Mouse (Mus musculus) ES-E14 (cell line): ENCODE data around the gene Iqschfp. TPM values are rescaled to one million over a fixed set of nuclear protein-coding genes. Genes with fewer than 3 reads are reported as not detected.

Experiments used
- DNase-seq: peaks from one replicate; pipeline ENCODE4 v3.0.0-alpha.2; 2013; ENCODE audit warnings: low read depth, low spot score
- H3K27ac ChIP-seq: 2 replicates; pipeline ENCODE4 v1.5.1; 2012; ENCODE audit warnings: low read depth, mild to moderate bottlenecking, low read length, moderate library complexity, mixed read lengths; ENCODE audit not compliant: poor library complexity, insufficient read depth, severe bottlenecking
- H3K36me3 ChIP-seq: 2 replicates; pipeline ENCODE4 v1.6.1; 2012; ENCODE audit warnings: mild to moderate bottlenecking, low read length, moderate library complexity, mixed read lengths; ENCODE audit not compliant: control insufficient read depth, poor library complexity, insufficient read depth, severe bottlenecking
- H3K4me1 ChIP-seq, 2 experiments: fragments of 150-350 bp in 1 of 2; sonication (generic) in 1 of 2; 2 replicates each; pipeline ENCODE4 v1.6.1; 2012; ENCODE audit warnings: low read length in 2 of 2, mild to moderate bottlenecking in 1 of 2, mixed read lengths in 1 of 2; ENCODE audit not compliant: control insufficient read depth in 2 of 2, insufficient read depth in 2 of 2, poor library complexity in 1 of 2
- H3K4me3 ChIP-seq, 2 experiments: fragments of 150-350 bp in 1 of 2; sonication (generic) in 1 of 2; 2 replicates each; pipeline ENCODE4 v1.5.1; 2012; ENCODE audit warnings: low read length in 2 of 2, low read depth in 1 of 2, mild to moderate bottlenecking in 1 of 2, mixed read lengths in 1 of 2; ENCODE audit not compliant: insufficient read depth in 1 of 2, poor library complexity in 1 of 2, severe bottlenecking in 1 of 2
- H3K9ac ChIP-seq: 2 replicates; pipeline ENCODE4 v1.6.1; 2012; ENCODE audit warnings: low read depth, mild to moderate bottlenecking, low read length, mixed read lengths; ENCODE audit not compliant: poor library complexity, insufficient read depth, severe bottlenecking
- H3K9me3 ChIP-seq: fragments of 150-350 bp; sonication (generic); 2 replicates; pipeline ENCODE4 v1.6.1; 2012; ENCODE audit warnings: low read depth, mild to moderate bottlenecking, low read length; ENCODE audit not compliant: control insufficient read depth, insufficient read depth
- CHD2 ChIP-seq: IDR thresholded peaks from 2 replicates; pipeline ENCODE4 v1.6.1; 2014; ENCODE audit warnings: mild to moderate bottlenecking, low read depth, low read length, inconsistent platforms
- HCFC1 ChIP-seq: IDR thresholded peaks from 2 replicates; pipeline ENCODE4 v1.6.1; 2012; ENCODE audit warnings: low read length, inconsistent platforms, borderline replicate concordance; ENCODE audit not compliant: insufficient read depth
- MAFK ChIP-seq: IDR thresholded peaks from 2 replicates; pipeline ENCODE4 v1.6.1; 2014; ENCODE audit warnings: mild to moderate bottlenecking, low read depth, low read length, inconsistent platforms; ENCODE audit not compliant: insufficient read depth
- ZC3H11A ChIP-seq: IDR thresholded peaks from 2 replicates; pipeline ENCODE4 v1.6.1; 2012; ENCODE audit warnings: low read depth, mild to moderate bottlenecking, inconsistent platforms, low read length, borderline replicate concordance
- ZNF384 ChIP-seq: IDR thresholded peaks from 2 replicates; pipeline ENCODE4 v1.6.1; 2012; ENCODE audit warnings: low read depth, low read length, inconsistent platforms
- in situ Hi-C, 2 experiments: fragments of 600-800 bp; cut with MboI; formaldehyde crosslinking; loops; one replicate each; pipeline ENCODE4 v1.15.1; 2025; ENCODE audit warnings: low sequenced_read_pairs in 2 of 2, inconsistent platforms in 1 of 2; ENCODE audit not compliant: unreplicated experiment in 2 of 2
- total RNA-seq: library from RNA; depleted of rRNA; stranded (reverse); fragments of 300-350 nt; gene quantifications from 2 replicates; pipeline ENCODE4 v1.2.3, GENCODE M21; 2012

Iqschfp gene
- total RNA-seq, 1 experiment = not detected

DNA sequence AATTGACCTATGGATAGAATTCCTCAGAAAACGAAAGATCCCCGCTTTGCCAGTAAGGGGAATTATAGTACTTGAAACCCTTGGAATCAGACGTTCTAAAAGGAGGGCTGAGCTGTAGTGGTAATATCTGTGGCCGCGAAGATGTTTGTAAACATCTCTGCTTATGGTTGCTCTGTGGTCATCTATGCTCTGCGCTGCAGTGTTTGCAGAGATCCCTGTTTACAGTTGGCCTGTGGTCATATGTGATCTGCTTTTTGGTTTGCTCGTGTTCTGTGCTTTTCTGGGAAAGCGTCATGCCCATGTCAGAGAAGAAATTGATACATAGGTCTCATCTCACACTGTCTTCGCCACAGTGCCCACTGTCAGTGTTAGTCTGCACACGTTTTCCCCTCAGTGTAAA is 700.5 kb downstream of the Iqschfp start:
- no peaks in the 10 kb centered on the region; the same call in 1 of the 2 replicates for H3K36me3 ChIP-seq
- H3K27ac ChIP-seq = no peak overlapping the region
- DNase-seq = no peak
- no peak overlapping the region for H3K4me3 ChIP-seq
- no peaks in the 10 kb centered on the region for H3K9me3 ChIP-seq
- TF ChIP-seq ZC3H11A = no peak
- TF ChIP-seq CHD2 = no peak
- TF ChIP-seq MAFK = no peak
- no peak for TF ChIP-seq HCFC1
- no peak for TF ChIP-seq ZNF384
- H3K9ac ChIP-seq = no peak overlapping the region
- no peaks in the 10 kb centered on the region for H3K4me1 ChIP-seq
- in situ Hi-C loops = no loop called here

DNA sequence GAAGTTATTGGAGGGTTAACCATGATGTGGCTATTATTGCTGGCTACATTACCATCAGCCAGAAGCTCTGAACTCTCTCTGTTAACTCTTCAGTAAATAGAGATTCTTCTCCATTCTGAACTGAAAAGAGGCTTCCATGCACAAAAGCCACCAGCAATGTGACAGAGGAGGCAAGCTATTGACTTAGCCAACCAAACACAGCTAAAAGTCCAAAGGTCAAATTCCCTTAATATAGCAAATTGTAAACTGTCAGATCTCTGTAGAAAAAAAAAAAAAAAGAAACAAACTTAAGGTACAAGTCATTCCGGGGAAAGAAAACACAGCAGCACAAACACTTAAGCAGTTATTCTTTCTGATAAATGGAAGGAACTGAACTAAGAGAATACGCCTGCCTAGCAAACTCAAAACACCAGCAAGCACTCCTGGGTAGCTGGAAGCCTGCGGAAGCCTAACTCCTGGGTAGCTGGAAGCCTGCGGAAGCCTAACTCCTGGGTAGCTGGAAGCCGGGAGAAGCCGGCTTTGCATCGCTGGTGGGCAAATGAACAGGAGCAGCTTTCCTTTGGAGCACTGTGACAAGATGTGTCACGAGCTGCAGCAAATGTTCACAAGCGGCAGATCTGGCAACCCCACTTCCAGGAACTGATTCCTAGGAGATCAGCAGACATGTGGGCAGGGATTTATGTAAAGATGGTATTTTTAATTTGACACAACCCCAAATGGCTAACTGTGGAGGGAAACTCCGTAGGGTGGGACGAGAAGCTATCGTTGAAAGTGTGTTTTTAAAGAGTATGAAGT is 701.2 kb downstream of the Iqschfp start:
- Histone ChIP-seq H3K36me3 (no peaks in the 10 kb centered on the region; the same call in 1 of the 2 replicates), H3K9me3 (no peaks in the 10 kb centered on the region), H3K4me1 (no peaks in the 10 kb centered on the region), H3K27ac (no peak overlapping the region), H3K4me3 (no peak overlapping the region), H3K9ac (no peak overlapping the region)
- in situ Hi-C loops = no loop called here
- TF ChIP-seq ZNF384 (no peak), CHD2 (no peak), HCFC1 (no peak), ZC3H11A (no peak), MAFK (no peak)
- DNase-seq = no peak

DNA sequence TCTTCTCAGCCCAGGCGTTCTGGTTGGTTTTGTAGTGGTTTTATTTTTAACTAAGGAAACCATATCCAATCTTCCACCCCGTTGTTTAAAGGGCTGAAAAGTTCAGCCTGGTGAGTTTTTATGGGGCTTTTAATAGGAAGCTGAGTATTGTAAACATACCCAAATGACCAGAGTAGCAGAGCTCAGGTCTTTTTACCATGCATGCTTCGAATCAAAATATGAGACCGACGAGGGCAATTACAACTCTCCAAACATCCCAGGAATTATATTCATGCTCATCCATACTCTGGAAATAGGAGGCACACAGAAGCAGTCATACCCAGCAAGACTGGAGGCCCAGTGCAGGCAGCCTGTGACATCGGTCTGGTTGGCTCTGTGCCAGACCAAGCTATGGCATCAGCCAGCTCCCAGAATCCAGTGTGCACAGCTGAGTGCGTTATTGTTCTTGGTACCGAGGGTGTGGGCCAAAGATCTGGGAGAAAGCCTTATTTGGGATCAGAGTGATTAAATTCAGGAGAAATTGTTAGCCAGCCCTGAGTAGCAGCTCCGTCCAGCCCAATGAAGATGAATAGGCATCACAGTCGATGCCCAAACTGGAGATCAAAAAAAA is 703.4 kb downstream of the Iqschfp start:
- H3K36me3 ChIP-seq = no peaks in the 10 kb centered on the region; the same call in 1 of the 2 replicates
- no peak for DNase-seq
- in situ Hi-C loops = no loop called here
- no peak for TF ChIP-seq CHD2
- no peak for TF ChIP-seq HCFC1
- TF ChIP-seq ZC3H11A = no peak
- no peak for TF ChIP-seq MAFK
- TF ChIP-seq ZNF384 = no peak
- no peak overlapping the region for H3K27ac ChIP-seq
- H3K4me1 ChIP-seq = no peaks in the 10 kb centered on the region
- no peaks in the 10 kb centered on the region for H3K9me3 ChIP-seq
- no peak overlapping the region for H3K4me3 ChIP-seq
- H3K9ac ChIP-seq = no peak overlapping the region

DNA sequence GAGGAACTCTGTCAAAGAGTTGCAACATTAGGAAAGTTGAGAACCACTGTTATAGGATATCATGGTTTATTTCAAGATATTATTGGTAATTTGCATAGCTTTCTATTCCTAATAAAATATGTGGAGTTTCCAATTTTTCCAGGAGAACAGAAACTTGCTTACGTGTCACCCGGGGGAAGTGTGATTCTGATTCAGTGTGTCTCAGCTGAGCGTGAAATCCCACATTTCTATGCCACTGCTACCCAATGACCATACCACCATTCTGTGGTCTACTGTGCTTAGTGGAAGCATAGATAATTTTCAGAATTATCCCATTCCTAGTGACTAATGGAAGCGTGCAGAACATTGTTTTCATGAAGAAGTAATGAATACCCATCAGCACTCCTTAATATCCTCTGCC is 704.9 kb downstream of the Iqschfp start:
- no peak overlapping the region for H3K27ac ChIP-seq
- no peak for DNase-seq
- in situ Hi-C loops = no loop called here
- H3K36me3 ChIP-seq = no peaks in the 10 kb centered on the region
- no peak overlapping the region for H3K9ac ChIP-seq
- no peaks in the 10 kb centered on the region for H3K4me1 ChIP-seq
- no peak for TF ChIP-seq CHD2
- TF ChIP-seq ZC3H11A = no peak
- no peak for TF ChIP-seq HCFC1
- TF ChIP-seq MAFK = no peak
- TF ChIP-seq ZNF384 = no peak
- H3K4me3 ChIP-seq = no peak overlapping the region
- no peaks in the 10 kb centered on the region for H3K9me3 ChIP-seq
